Mouse (Mus musculus) midbrain, embryonic 15.5 days (tissue): ENCODE data around the gene 1700020D05Rik. TPM values are rescaled to one million over a fixed set of nuclear protein-coding genes. Genes with fewer than 3 reads are reported as not detected.
"Not testable (repeated sequence)": the region's sequence is repeated elsewhere in the genome, so short reads cannot be mapped to it uniquely, and the experiment has no call there.

Source experiments
- ATAC-seq: fragments of 200-750 bp; cut with Nextera tagmentation; replicated peaks from 2 replicates; pipeline ENCODE4 v1.8.0; 2017; ENCODE audit warnings: moderate TSS enrichment
- H3K27ac ChIP-seq: fragments of 300-500 bp; sonication (generic); 2 replicates; pipeline ENCODE4 v1.5.1; 2015; ENCODE audit warnings: mild to moderate bottlenecking, inconsistent platforms
- H3K27me3 ChIP-seq: fragments of 300-500 bp; sonication (generic); replicated peaks from 2 replicates; pipeline ENCODE4 v1.6.1; 2015; ENCODE audit warnings: inconsistent platforms
- H3K36me3 ChIP-seq: fragments of 300-500 bp; sonication (generic); replicated peaks from 2 replicates; pipeline ENCODE4 v1.6.1; 2015; ENCODE audit warnings: inconsistent platforms
- H3K4me1 ChIP-seq: fragments of 300-500 bp; sonication (generic); 2 replicates; pipeline ENCODE4 v1.6.1; 2015; ENCODE audit warnings: inconsistent platforms
- H3K4me2 ChIP-seq: fragments of 300-500 bp; sonication (generic); 2 replicates; pipeline ENCODE4 v1.6.1; 2015; ENCODE audit warnings: inconsistent platforms, mild to moderate bottlenecking, moderate library complexity
- H3K4me3 ChIP-seq: fragments of 300-500 bp; sonication (generic); 2 replicates; pipeline ENCODE4 v1.5.1; 2015; ENCODE audit warnings: mild to moderate bottlenecking, inconsistent platforms
- H3K9ac ChIP-seq: fragments of 300-500 bp; sonication (generic); 2 replicates; pipeline ENCODE4 v1.6.1; 2015; ENCODE audit warnings: mild to moderate bottlenecking, inconsistent platforms
- H3K9me3 ChIP-seq: fragments of 300-500 bp; sonication (generic); 2 replicates; pipeline ENCODE4 v1.6.1; 2016; ENCODE audit warnings: inconsistent platforms
- WGBS: fragments of 180-500 bp; shearing (Covaris S2); methylation state at CpG from one replicate; pipeline ENCODE4 v1.1.7; 2015; ENCODE audit warnings: mixed read lengths; 5-methylcytosine and 5-hydroxymethylcytosine counted together
- polyA plus RNA-seq: library from polyadenylated mRNA; unstranded; fragments of >200 nt; fragmentation: Nextera tagmentation; extraction: Ambion mirVana; gene quantifications from 2 replicates; pipeline ENCODE4 v1.2.1, GENCODE M21; 2015

The 1700020D05Rik gene
- polyA plus RNA-seq, 1 experiment from 2014 or later: not detected

GRCm38 (mm10) chr19:5515840-5516777 is 12.5 kb upstream of the 1700020D05Rik start:
- H3K27ac ChIP-seq: no peak overlapping the region
- H3K4me3 ChIP-seq: no peak overlapping the region
- WGBS: 78% methylated on average over 7 of the region's 7 CpGs
- H3K4me1 ChIP-seq: peaks cover 8% of the 10 kb centered on the region
- ATAC-seq: no peak
- H3K4me2 ChIP-seq: no peak overlapping the region
- H3K27me3 ChIP-seq: no peaks in the 10 kb centered on the region
- H3K36me3 ChIP-seq: no peaks in the 10 kb centered on the region
- no peaks in the 10 kb centered on the region for H3K9me3 ChIP-seq
- H3K9ac ChIP-seq: no peak overlapping the region

- Histone ChIP-seq H3K27me3 (no peaks in the 10 kb centered on the region), H3K4me3 (no peak overlapping the region), H3K9me3 (no peaks in the 10 kb centered on the region), H3K4me2 (no peak overlapping the region), H3K4me1 (peaks cover 23% of the 10 kb centered on the region), H3K36me3 (no peaks in the 10 kb centered on the region), H3K9ac (no peak overlapping the region), H3K27ac (no peak overlapping the region)
- ATAC-seq: no peak
- 90% methylated on average over 3 of the region's 3 CpGs for WGBS
Observed at GRCm38 (mm10) chr19:5513005-5513349, 9.4 kb upstream of the 1700020D05Rik start.

- H3K9ac ChIP-seq: no peak overlapping the region
- H3K4me3 ChIP-seq: no peak overlapping the region
- no peaks in the 10 kb centered on the region for H3K36me3 ChIP-seq
- H3K9me3 ChIP-seq: no peaks in the 10 kb centered on the region
- no peak overlapping the region for H3K27ac ChIP-seq
- 82% methylated on average over 12 of the region's 12 CpGs for WGBS
- 0 out of 2 replicates have a peak overlapping the region, but pooled peaks have one; percentile 3 for H3K4me2 ChIP-seq
- peaks cover 23% of the 10 kb centered on the region for H3K4me1 ChIP-seq
- ATAC-seq: no peak
- no peaks in the 10 kb centered on the region for H3K27me3 ChIP-seq
Observed at GRCm38 (mm10) chr19:5512091-5513004, 8.8 kb upstream of the 1700020D05Rik start.

GRCm38 (mm10) chr19:5511074-5511632 is 7.6 kb upstream of the 1700020D05Rik start:
- WGBS: 48% methylated on average over 14 of the region's 15 CpGs
- no peaks in the 10 kb centered on the region for H3K9me3 ChIP-seq
- H3K9ac ChIP-seq: peak overlapping the region; percentile 62
- H3K27me3 ChIP-seq: no peaks in the 10 kb centered on the region
- 0 out of 2 replicates have a peak, but pooled peaks have one; percentile 2 for ATAC-seq
- peak overlapping the region; percentile 54 for H3K27ac ChIP-seq
- peaks cover 27% of the 10 kb centered on the region for H3K4me1 ChIP-seq
- peak overlapping the region; percentile 59 for H3K4me3 ChIP-seq
- no peaks in the 10 kb centered on the region for H3K36me3 ChIP-seq
- H3K4me2 ChIP-seq: peak overlapping the region; percentile 86

- no peaks in the 10 kb centered on the region for H3K36me3 ChIP-seq
- peak within 1 kb of the TSS; percentile 81 for H3K27ac ChIP-seq
- no peaks in the 10 kb centered on the region for H3K9me3 ChIP-seq
- peak within 1 kb of the TSS; percentile 59 for H3K4me3 ChIP-seq
- H3K4me2 ChIP-seq: peak within 1 kb of the TSS; percentile 86
- H3K9ac ChIP-seq: peak within 1 kb of the TSS; percentile 62
- no peaks in the 10 kb centered on the region for H3K27me3 ChIP-seq
- peaks cover 28% of the 10 kb centered on the region for H3K4me1 ChIP-seq
- ATAC-seq: peak; percentile 99
- WGBS: 3% methylated on average over 47 of the region's 47 CpGs
Observed at GRCm38 (mm10) chr19:5510031-5511026, 6.7 kb upstream of the 1700020D05Rik start, which contains the start of gene Snx32. Gene Snx32 (minus strand): TSS chr19:5510538.

- Histone ChIP-seq H3K4me3 (no peak overlapping the region), H3K4me1 (no peaks in the 10 kb centered on the region), H3K4me2 (no peak overlapping the region), H3K27me3 (no peaks in the 10 kb centered on the region), H3K27ac (no peak overlapping the region), H3K36me3 (peaks cover 32% of the 10 kb centered on the region), H3K9me3 (no peaks in the 10 kb centered on the region), H3K9ac (no peak overlapping the region)
- WGBS: 93% methylated on average over 2 of the region's 2 CpGs
- no peak for ATAC-seq
Observed at GRCm38 (mm10) chr19:5500330-5500875, 3.2 kb downstream of the 1700020D05Rik start.

GRCm38 (mm10) chr19:5496052-5496370 is 7.6 kb downstream of the 1700020D05Rik start:
- 87% methylated on average over 16 of the region's 16 CpGs for WGBS
- H3K4me2 ChIP-seq: no peak overlapping the region
- H3K27ac ChIP-seq: no peak overlapping the region
- peaks cover 19% of the 10 kb centered on the region for H3K4me1 ChIP-seq
- no peaks in the 10 kb centered on the region for H3K9me3 ChIP-seq
- H3K9ac ChIP-seq: no peak overlapping the region
- ATAC-seq: no peak
- no peaks in the 10 kb centered on the region for H3K27me3 ChIP-seq
- no peak overlapping the region for H3K4me3 ChIP-seq
- H3K36me3 ChIP-seq: peaks cover 49% of the 10 kb centered on the region

- ATAC-seq: no peak
- H3K27me3 ChIP-seq: no peaks in the 10 kb centered on the region
- H3K4me3 ChIP-seq: no peak overlapping the region
- H3K27ac ChIP-seq: no peak overlapping the region
- 85% methylated on average over 12 of the region's 12 CpGs for WGBS
- peaks cover 19% of the 10 kb centered on the region for H3K4me1 ChIP-seq
- H3K9ac ChIP-seq: no peak overlapping the region
- H3K9me3 ChIP-seq: no peaks in the 10 kb centered on the region
- no peak overlapping the region for H3K4me2 ChIP-seq
- H3K36me3 ChIP-seq: peaks cover 49% of the 10 kb centered on the region
Observed at GRCm38 (mm10) chr19:5495353-5496051, 8.1 kb downstream of the 1700020D05Rik start.

GRCm38 (mm10) chr19:5494314-5494713 is 9.3 kb downstream of the 1700020D05Rik start:
- Histone ChIP-seq H3K4me3 (no peak overlapping the region), H3K27me3 (no peaks in the 10 kb centered on the region), H3K4me2 (no peak overlapping the region), H3K36me3 (peaks cover 49% of the 10 kb centered on the region), H3K27ac (no peak overlapping the region), H3K9ac (no peak overlapping the region), H3K9me3 (no peaks in the 10 kb centered on the region), H3K4me1 (peaks cover 26% of the 10 kb centered on the region)
- WGBS: 87% methylated on average over 3 of the region's 3 CpGs
- no peak for ATAC-seq

- peaks cover 49% of the 10 kb centered on the region for H3K36me3 ChIP-seq
- not testable (repeated sequence) for H3K4me2 ChIP-seq, H3K9me3 ChIP-seq, H3K27ac ChIP-seq, H3K27me3 ChIP-seq, H3K4me3 ChIP-seq, H3K9ac ChIP-seq, ATAC-seq
- 63% methylated on average over 9 of the region's 9 CpGs for WGBS
- H3K4me1 ChIP-seq: peaks cover 36% of the 10 kb centered on the region
Observed at GRCm38 (mm10) chr19:5493301-5493721, 10.3 kb downstream of the 1700020D05Rik start.
